Mouse (Mus musculus) embryonic fibroblast, embryonic 13.5 days (primary cell): ENCODE data around the gene Vstm5.

Source experiments
- CTCF ChIP-seq: IDR thresholded peaks from 2 replicates; pipeline ENCODE4 v1.5.1; 2011; ENCODE audit warnings: mild to moderate bottlenecking, control low read depth, low read length, moderate library complexity, borderline replicate concordance; ENCODE audit not compliant: insufficient read depth
- POLR2A ChIP-seq: IDR thresholded peaks from 2 replicates; pipeline ENCODE4 v1.6.1; 2011; ENCODE audit warnings: low read depth, mild to moderate bottlenecking, control low read depth, low read length, moderate library complexity

DNA sequence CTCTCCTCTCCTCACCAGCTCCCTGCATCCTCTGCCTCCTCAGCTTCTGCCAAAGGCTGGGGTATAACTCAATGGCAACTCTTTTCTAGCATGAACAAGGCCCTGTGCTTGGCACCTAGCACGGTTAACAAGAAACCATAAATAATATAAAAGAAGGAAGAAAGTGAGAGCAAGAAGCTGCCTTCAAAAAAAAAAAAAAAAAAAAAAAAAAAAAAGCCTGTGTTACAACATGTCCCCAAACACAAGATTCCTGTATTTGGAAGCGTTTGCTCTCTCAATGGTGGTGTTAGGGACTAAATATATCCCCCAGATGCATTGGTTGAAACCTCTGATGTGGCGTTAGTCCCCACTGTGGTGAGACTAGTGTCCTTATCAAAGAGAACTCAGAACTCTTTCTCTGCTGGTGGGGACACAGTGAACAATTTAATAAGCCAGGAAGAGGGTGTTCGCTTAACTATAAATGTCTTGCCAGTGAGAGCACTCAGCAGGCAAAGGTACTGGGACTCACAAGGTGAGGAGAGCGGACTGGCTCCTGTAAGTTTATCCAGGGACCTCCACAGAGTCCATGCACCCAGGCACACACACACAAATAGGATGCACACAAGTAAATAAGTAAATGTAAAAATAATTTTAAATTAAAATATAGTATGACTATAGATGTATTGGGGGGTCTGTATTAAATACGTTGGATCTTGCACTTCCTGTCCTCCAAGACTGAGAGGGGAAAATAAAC, 2.2 kb downstream of the Vstm5 start:
- TF ChIP-seq POLR2A (no peak), CTCF (no peak)
